Mouse (Mus musculus) cortical plate, adult 2 months (tissue): Measurements from ENCODE around the gene Lhfpl4.

Experiments
- CTCF ChIP-seq: fragments of 200-500 bp; IDR thresholded peaks from 2 replicates; pipeline ENCODE4 v1.5.1; 2011; ENCODE audit warnings: mild to moderate bottlenecking, control low read depth, low read length; ENCODE audit not compliant: insufficient read depth; ENCODE audit errors: extremely low read depth
- POLR2A ChIP-seq: fragments of 200-500 bp; IDR thresholded peaks from 2 replicates; pipeline ENCODE4 v1.6.1; 2011; ENCODE audit warnings: mild to moderate bottlenecking, low read length, control low read depth; ENCODE audit not compliant: insufficient read depth; ENCODE audit errors: extremely low read depth

DNA sequence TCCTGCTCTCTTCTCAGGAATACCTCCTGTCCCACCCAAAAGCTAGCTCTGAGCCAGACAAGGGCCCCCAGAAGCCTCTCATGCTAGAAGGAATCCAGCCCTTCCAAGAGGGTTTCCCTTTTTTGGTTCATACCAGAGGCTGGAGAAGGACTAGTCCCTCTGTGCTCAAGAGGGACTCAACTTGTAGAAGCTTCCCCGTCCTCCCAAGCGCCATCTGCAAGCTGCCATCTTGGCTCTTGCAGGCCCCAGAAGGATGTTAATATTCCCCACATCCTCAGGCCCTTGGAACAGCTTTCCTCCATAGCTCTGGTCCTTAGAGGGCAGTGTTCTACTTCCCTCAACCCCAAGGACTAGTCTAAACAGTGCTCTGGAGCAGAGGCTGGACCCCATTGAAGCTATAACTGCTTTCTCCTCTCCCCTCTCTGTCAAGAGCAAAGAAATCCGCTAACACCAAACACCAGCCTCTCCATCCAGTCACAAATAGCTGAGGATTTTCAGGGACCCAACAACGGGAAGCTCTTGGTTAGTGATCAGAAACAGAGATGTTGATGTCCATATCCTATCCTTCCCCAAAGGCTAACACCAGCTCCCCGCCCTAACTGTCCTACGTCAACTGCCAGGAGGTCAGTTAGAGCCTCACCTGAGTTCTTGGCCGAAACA is 26.7 kb downstream of the Lhfpl4 start:
- TF ChIP-seq CTCF: no peak
- no peak for TF ChIP-seq POLR2A
